Mouse (Mus musculus): Measurements from ENCODE around the gene Rab34. TPM values are rescaled to one million over a fixed set of nuclear protein-coding genes. Genes with fewer than 3 reads are reported as not detected.

Rab34 gene
- polyA plus RNA-seq, 1 experiment = 4.5 TPM

- no peak overlapping the region for H3K4me3 ChIP-seq (replicated peaks)
- peaks cover 21% of the 10 kb centered on the region for H3K4me1 ChIP-seq
- H3K9me3 ChIP-seq = no peaks in the 10 kb centered on the region
- no peaks in the 10 kb centered on the region for H3K27me3 ChIP-seq (replicated peaks)
- H3K36me3 ChIP-seq (replicated peaks; ENCODE audit: low read length) = peaks cover 100% of the 10 kb centered on the region
- TF ChIP-seq GATA1 (IDR thresholded peaks at IDR 0.05; ENCODE audit: borderline replicate concordance, low read length) (no peak), FLI1 (IDR thresholded peaks at IDR 0.05; ENCODE audit: low read length) (no peak)
Measured at GRCm38 (mm10) chr11:78209886-78210285, 21.7 kb downstream of the Rab34 start.

GRCm38 (mm10) chr11:78210615-78211014 is 22.4 kb downstream of the Rab34 start:
- H3K9me3 ChIP-seq = no peaks in the 10 kb centered on the region
- no peak for TF ChIP-seq GATA1 (IDR thresholded peaks at IDR 0.05; ENCODE audit: borderline replicate concordance, low read length)
- H3K4me3 ChIP-seq (replicated peaks) = no peak overlapping the region
- no peaks in the 10 kb centered on the region for H3K27me3 ChIP-seq (replicated peaks)
- peaks cover 20% of the 10 kb centered on the region for H3K4me1 ChIP-seq
- peaks cover 100% of the 10 kb centered on the region for H3K36me3 ChIP-seq (replicated peaks; ENCODE audit: low read length)

- H3K4me3 ChIP-seq (replicated peaks) = no peak overlapping the region
- H3K9me3 ChIP-seq = no peaks in the 10 kb centered on the region
- peaks cover 24% of the 10 kb centered on the region for H3K4me1 ChIP-seq
Measured at GRCm38 (mm10) chr11:78211513-78211912, 23.3 kb downstream of the Rab34 start.

GRCm38 (mm10) chr11:78213086-78213817 is 25.0 kb downstream of the Rab34 start:
- peaks cover 100% of the 10 kb centered on the region for H3K36me3 ChIP-seq (replicated peaks; ENCODE audit: low read length)
- no peaks in the 10 kb centered on the region for H3K27me3 ChIP-seq (replicated peaks)
- H3K4me1 ChIP-seq = peaks cover 18% of the 10 kb centered on the region
- TF ChIP-seq FLI1 (IDR thresholded peaks at IDR 0.05; ENCODE audit: low read length) (no peak), GATA1 (IDR thresholded peaks at IDR 0.05; ENCODE audit: borderline replicate concordance, low read length) (no peak)
- H3K9me3 ChIP-seq = no peaks in the 10 kb centered on the region
- H3K4me3 ChIP-seq (replicated peaks) = peak overlapping the region; percentile 11

More at GRCm38 (mm10) chr11:78211513-78211912, 23.3 kb downstream of the Rab34 start:
- TF ChIP-seq FLI1 (IDR thresholded peaks at IDR 0.05; ENCODE audit: low read length) (no peak), GATA1 (IDR thresholded peaks at IDR 0.05; ENCODE audit: borderline replicate concordance, low read length) (no peak)
- H3K36me3 ChIP-seq (replicated peaks; ENCODE audit: low read length) = peaks cover 100% of the 10 kb centered on the region
- no peaks in the 10 kb centered on the region for H3K27me3 ChIP-seq (replicated peaks)

GRCm38 (mm10) chr11:78215709-78216317 is 27.6 kb downstream of the Rab34 start:
- no peaks in the 10 kb centered on the region for H3K27me3 ChIP-seq (replicated peaks)
- TF ChIP-seq GATA1 (IDR thresholded peaks at IDR 0.05; ENCODE audit: borderline replicate concordance, low read length) = no peak
- no peak for TF ChIP-seq FLI1 (IDR thresholded peaks at IDR 0.05; ENCODE audit: low read length)
- H3K36me3 ChIP-seq (replicated peaks; ENCODE audit: low read length) = peaks cover 100% of the 10 kb centered on the region
- no peaks in the 10 kb centered on the region for H3K9me3 ChIP-seq
- no peak overlapping the region for H3K4me3 ChIP-seq (replicated peaks)
- H3K4me1 ChIP-seq = peaks cover 16% of the 10 kb centered on the region

- no peaks in the 10 kb centered on the region for H3K27me3 ChIP-seq (replicated peaks)
- TF ChIP-seq FLI1 (IDR thresholded peaks at IDR 0.05; ENCODE audit: low read length) (no peak), GATA1 (IDR thresholded peaks at IDR 0.05; ENCODE audit: borderline replicate concordance, low read length) (no peak)
- H3K4me3 ChIP-seq (replicated peaks) = no peak overlapping the region
- peaks cover 99% of the 10 kb centered on the region for H3K36me3 ChIP-seq (replicated peaks; ENCODE audit: low read length)
- no peaks in the 10 kb centered on the region for H3K4me1 ChIP-seq
- no peaks in the 10 kb centered on the region for H3K9me3 ChIP-seq
Measured at GRCm38 (mm10) chr11:78223586-78223985, 35.4 kb downstream of the Rab34 start.

GRCm38 (mm10) chr11:78231518-78231917 is 43.3 kb downstream of the Rab34 start:
- no peaks in the 10 kb centered on the region for H3K27me3 ChIP-seq (replicated peaks)
- H3K36me3 ChIP-seq (replicated peaks; ENCODE audit: low read length) = peaks cover 94% of the 10 kb centered on the region
- no peaks in the 10 kb centered on the region for H3K9me3 ChIP-seq
- TF ChIP-seq FLI1 (IDR thresholded peaks at IDR 0.05; ENCODE audit: low read length) (no peak), GATA1 (IDR thresholded peaks at IDR 0.05; ENCODE audit: borderline replicate concordance, low read length) (no peak)
- H3K4me3 ChIP-seq (replicated peaks) = no peak overlapping the region
- peaks cover 5% of the 10 kb centered on the region; the same call in 1 of the 2 replicates for H3K4me1 ChIP-seq

GRCm38 (mm10) chr11:78240193-78240857 is 52.1 kb downstream of the Rab34 start:
- Histone ChIP-seq H3K9me3 (no peaks in the 10 kb centered on the region), H3K4me3 (replicated peaks) (no peak overlapping the region), H3K4me1 (peaks cover 47% of the 10 kb centered on the region), H3K36me3 (replicated peaks; ENCODE audit: low read length) (peaks cover 54% of the 10 kb centered on the region), H3K27me3 (replicated peaks) (no peaks in the 10 kb centered on the region)
- TF ChIP-seq FLI1 (IDR thresholded peaks at IDR 0.05; ENCODE audit: low read length) (no peak), GATA1 (IDR thresholded peaks at IDR 0.05; ENCODE audit: borderline replicate concordance, low read length) (no peak)

Other genes with a start within 250 kb of the Rab34 start
- gene Phf12, start 205.7 kb upstream of the Rab34 start, polyA plus RNA-seq (2012; ENCODE audit: insufficient read depth, low replicate concordance) = 75.4 and 178 TPM in 2 replicates
- 5.9 and 7.0 TPM in 2 replicates for gene Dhrs13, start 156.2 kb upstream of the Rab34 start, polyA plus RNA-seq (2012; ENCODE audit: insufficient read depth, low replicate concordance)
- gene Flot2, start 150.5 kb upstream of the Rab34 start, polyA plus RNA-seq (2012; ENCODE audit: insufficient read depth, low replicate concordance) = 2.2 and 9.5 TPM in 2 replicates
- 1.6 TPM in 1 of 2 replicates, not detected in the other for gene Eral1, start 108.0 kb upstream of the Rab34 start, polyA plus RNA-seq (2012; ENCODE audit: insufficient read depth, low replicate concordance)
- gene Fam222b, start 93.8 kb upstream of the Rab34 start, polyA plus RNA-seq (2012; ENCODE audit: insufficient read depth, low replicate concordance) = 32.0 and 49.0 TPM in 2 replicates
- gene Traf4, start 22.8 kb upstream of the Rab34 start, polyA plus RNA-seq (2012; ENCODE audit: insufficient read depth, low replicate concordance) = 4.8 and 6.3 TPM in 2 replicates
- gene Nek8, start 11.8 kb upstream of the Rab34 start, polyA plus RNA-seq (2012; ENCODE audit: insufficient read depth, low replicate concordance) = 1.3 and 2.2 TPM in 2 replicates
- 35.9 and 67.9 TPM in 2 replicates for gene Tlcd1, start 11.7 kb upstream of the Rab34 start, polyA plus RNA-seq (2012; ENCODE audit: insufficient read depth, low replicate concordance)
- gene Rpl23a, start 4.8 kb upstream of the Rab34 start, polyA plus RNA-seq (2012; ENCODE audit: insufficient read depth, low replicate concordance) = 151 and 1,521 TPM in 2 replicates
- gene Proca1, start 5.0 kb downstream of the Rab34 start, polyA plus RNA-seq (2012; ENCODE audit: insufficient read depth, low replicate concordance) = 0.22 TPM in 1 of 2 replicates, not detected in the other
- 13.1 and 13.3 TPM in 2 replicates for gene Sdf2, start 57.3 kb downstream of the Rab34 start, polyA plus RNA-seq (2012; ENCODE audit: insufficient read depth, low replicate concordance)
- gene Supt6, start 57.6 kb downstream of the Rab34 start, polyA plus RNA-seq (2012; ENCODE audit: insufficient read depth, low replicate concordance) = 95.6 and 155 TPM in 2 replicates
- 17.1 and 39.7 TPM in 2 replicates for gene 2610507B11Rik, start 73.3 kb downstream of the Rab34 start, polyA plus RNA-seq (2012; ENCODE audit: insufficient read depth, low replicate concordance)
- not detected in 2 replicates for gene BC030499, start 102.4 kb downstream of the Rab34 start, polyA plus RNA-seq (2012; ENCODE audit: insufficient read depth, low replicate concordance)
- gene Spag5, start 113.1 kb downstream of the Rab34 start, polyA plus RNA-seq (2012; ENCODE audit: insufficient read depth, low replicate concordance) = 16.9 and 30.9 TPM in 2 replicates
- 25.1 and 40.6 TPM in 2 replicates for gene Aldoc, start 134.5 kb downstream of the Rab34 start, polyA plus RNA-seq (2012; ENCODE audit: insufficient read depth, low replicate concordance)
- gene Pigs, start 140.0 kb downstream of the Rab34 start, polyA plus RNA-seq (2012; ENCODE audit: insufficient read depth, low replicate concordance) = 53.1 and 73.7 TPM in 2 replicates
- gene Unc119, start 155.1 kb downstream of the Rab34 start, polyA plus RNA-seq (2012; ENCODE audit: insufficient read depth, low replicate concordance) = 319 and 574 TPM in 2 replicates
- not detected in 2 replicates for gene Foxn1, start 198.1 kb downstream of the Rab34 start, polyA plus RNA-seq (2012; ENCODE audit: insufficient read depth, low replicate concordance)
- gene Slc13a2, start 233.8 kb downstream of the Rab34 start, polyA plus RNA-seq (2012; ENCODE audit: insufficient read depth, low replicate concordance) = 0.07 TPM in 1 of 2 replicates, not detected in the other

Data from megakaryocyte, embryonic 14.5 days (primary cell).